Mouse (Mus musculus): Measurements from ENCODE around the gene Cers3.

Cers3 gene

DNA sequence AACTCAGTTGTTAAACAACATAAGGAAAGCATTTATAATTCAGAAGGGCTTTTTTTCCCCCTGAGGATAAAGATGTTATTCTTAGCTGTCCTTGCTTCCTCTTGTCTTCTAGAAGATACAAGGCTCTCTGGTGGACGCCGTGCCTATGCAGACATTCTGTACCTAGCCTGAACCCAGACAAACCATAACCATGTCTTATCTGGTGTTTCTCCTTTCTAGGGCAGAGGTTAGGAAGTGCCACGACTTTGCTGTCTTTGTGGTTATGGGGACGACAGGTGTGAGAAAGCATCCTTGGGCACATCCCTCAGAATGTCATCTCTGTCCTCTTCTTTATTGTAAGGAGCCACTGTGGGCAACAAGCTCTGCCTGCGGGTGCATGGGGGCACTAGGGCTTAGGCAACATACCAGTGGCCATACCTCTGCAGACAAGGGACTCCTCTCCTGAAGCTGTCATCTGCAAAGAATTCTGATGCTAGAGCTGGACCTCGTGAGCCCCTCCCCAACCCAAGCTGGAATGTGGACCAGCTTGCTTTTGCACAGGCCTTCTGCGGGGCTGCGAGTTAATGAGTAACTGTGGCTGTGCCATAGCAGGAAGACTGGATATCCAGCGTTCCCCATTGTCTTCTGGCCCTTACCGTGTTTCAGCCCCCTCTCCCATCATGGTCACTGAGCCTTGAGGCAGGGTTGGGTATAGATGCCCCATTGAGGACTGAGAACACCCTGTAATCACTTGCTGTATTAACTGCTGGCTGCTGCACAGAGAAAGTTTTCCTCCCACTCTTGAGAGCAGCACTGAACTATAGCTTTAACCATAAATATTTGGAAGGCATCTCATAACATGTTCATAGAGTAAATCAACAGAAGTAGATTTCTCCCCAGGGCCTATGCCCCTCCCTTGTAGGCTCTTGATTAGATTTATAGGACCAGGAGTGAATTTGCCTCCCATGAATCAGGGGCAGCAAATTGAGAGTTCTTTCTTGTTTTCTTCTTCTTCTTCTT lies 36.9 kb downstream of the Cers3 start:
- DNase-seq (ENCODE audit: low spot score), result peak; percentile 17

DNA sequence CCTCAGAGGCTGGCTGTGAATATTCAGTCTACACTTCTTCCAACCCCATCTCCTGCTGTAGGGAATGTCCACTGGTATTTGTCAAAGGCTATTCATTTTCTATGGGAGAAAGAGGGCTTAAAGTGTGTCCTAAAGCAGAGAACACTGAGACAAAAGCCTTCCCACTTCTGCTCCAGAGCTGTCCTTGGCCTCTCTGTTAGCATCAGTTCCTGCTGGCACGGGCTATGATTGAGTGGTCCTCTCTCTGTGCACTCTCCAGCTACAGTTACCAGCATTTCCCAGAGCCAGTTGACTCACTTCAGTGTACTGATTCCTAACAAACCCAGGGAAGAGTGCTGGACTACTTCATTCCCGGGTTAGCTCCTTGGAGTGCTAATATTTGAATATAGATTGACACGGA lies 43.2 kb downstream of the Cers3 start:
- DNase-seq (ENCODE audit: low spot score), result no peak

DNA sequence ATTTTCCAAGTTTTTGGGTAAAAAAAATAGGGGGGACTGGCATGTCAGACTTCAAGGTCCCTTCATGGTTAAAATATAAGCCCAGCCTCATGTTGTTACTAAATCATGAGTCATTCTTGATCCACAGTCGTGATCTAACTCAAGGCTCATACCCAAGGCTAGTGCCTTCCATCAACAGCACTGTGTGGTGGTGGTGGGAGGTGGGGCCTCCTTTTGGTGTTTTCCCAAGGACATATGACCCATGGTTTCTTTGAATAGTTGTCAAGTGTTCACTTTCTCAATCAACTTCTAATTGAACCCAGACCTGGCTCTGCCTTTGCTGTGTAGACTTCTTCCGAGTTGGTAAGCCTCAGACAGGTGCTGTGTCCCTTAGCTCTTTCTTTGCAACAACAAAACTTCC lies 44.5 kb downstream of the Cers3 start:
- no peak for DNase-seq (ENCODE audit: low spot score)

DNA sequence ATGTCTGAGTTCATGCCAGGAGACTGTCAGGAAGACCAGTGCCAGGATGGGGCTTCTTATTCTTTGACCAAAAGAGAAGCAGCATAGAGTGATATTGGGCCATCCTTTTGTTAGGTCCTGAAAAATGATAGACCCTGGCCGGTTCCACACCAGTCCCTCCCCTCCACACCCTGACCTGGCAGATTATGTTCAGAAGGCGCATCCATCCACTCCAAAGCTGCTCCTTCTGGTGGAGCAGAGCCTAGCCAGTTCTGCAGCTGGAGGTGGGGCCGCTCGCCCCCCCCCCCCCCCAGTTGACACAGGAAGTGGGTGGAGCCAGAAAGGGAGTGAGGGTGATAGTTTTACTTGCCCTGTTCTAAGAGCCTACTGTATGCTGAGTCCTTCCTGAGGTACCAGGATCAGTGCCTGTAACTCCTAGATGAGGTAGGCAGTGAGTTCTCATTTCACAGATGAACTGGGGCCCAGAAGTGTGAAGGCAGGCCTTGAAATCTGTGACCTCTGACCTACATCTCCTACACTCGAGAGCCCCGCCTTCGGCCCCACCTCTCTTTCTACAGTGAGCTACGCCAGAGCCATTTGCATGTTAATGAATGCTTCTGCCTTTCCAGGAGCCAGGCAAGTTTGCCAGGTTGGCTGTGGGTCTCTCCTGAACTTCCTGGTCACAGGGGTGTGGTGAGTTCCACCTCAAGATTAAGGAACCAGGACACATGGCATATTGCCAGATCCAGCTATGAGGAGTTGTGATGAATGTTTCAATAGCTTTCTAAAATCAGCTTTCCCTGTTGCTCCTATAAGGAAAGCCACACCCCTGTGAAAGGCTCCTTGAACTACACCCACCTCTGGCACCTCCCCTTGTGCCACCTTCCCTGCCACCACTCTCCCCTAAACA lies 46.8 kb downstream of the Cers3 start:
- DNase-seq (ENCODE audit: low spot score), result no peak

DNA sequence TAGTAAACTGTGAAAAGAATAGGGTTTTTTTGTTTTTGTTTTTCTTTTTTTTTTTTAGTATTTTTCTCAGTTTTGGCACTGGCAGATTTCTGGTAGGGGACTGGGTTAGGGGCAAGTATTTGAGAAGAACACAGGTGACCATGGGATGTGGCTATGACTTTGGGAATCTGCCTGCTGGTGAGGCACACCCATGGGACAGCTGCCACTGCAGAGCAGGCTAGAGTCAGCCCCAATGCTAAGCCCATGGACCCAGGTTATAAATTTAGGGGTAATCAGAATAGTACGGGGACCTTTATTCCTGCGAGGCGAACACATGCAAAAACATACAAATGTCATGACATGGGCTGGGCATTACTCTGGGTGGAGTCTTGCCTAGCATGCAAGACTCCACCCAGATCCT lies 47.7 kb downstream of the Cers3 start:
- DNase-seq (ENCODE audit: low spot score), result no peak

DNA sequence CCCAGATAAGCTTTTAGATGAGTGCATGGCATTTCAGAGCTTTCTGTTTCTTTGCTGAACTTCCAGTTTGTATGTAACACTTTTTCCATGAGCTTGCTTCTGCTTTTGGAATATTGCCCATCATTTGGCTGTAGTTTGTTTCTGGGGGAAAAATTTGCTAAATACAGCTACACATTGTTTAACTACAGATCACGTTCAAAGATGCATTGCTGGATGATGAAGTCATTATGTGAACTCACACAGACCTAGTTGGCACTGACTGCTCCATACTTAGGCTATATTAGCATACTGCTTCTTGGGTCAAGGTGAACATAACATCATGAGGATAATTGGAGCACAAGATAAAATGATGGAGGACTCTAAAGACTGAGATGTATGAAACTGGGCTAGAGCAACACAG lies 53.6 kb downstream of the Cers3 start:
- no peak for DNase-seq (ENCODE audit: low spot score)

DNA sequence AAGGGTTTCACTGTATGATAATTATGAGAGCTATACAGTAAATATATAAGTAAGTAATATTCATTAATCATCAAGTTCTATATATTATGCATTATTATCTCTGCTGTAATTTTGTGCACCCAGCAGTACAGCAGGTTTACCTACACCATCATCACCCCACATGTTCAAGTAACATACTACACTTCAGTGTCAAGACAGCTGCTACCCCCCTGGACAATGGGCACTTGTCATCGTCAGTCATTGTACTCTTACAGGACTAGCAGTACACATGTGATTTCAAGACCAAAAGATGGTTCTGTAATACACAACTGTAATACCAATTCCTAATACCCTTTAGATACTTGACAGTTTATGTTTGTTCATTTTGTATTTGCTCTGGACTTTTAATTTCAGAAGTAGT lies 54.0 kb downstream of the Cers3 start:
- DNase-seq (ENCODE audit: low spot score), result no peak

DNA sequence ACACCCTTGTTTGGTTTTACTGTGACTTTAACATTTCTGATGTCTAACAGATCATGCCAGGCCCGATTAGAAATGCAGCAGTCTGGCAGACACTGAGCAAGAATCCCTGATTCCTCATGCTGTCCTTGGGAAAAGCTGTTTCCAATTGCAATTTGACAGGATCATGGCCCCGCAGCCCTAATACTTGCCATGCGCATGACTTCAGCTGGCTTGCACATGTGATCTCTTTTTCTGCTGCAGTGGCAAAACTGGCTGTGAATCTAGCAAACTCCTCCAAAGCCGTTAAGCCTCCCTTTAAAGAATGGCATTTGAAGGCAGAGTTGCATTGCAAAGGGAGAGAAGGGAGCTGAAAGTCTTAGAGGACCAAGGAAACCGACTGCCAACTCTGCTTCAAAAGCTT lies 55.5 kb downstream of the Cers3 start:
- DNase-seq (ENCODE audit: low spot score), result no peak

DNA sequence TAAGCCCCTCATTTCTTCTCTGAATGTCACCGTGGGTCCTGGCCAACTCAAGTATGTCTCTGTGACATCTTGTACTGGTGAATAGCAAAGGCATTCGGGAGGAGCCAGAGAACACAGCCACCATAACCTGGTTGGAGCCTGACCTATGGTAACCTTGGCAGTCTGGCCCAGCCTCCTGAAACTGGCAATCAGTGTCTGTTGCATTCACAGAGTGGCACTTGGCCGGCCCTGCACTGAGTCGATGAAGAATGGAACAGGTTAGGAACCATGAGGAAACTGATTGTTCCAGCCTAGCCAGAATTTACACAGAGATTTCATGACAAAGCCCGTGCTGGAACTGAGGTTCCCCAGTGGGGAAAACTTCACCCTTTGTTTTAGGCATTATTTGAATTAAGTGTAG lies 57.5 kb downstream of the Cers3 start:
- DNase-seq (ENCODE audit: low spot score), result no peak

DNA sequence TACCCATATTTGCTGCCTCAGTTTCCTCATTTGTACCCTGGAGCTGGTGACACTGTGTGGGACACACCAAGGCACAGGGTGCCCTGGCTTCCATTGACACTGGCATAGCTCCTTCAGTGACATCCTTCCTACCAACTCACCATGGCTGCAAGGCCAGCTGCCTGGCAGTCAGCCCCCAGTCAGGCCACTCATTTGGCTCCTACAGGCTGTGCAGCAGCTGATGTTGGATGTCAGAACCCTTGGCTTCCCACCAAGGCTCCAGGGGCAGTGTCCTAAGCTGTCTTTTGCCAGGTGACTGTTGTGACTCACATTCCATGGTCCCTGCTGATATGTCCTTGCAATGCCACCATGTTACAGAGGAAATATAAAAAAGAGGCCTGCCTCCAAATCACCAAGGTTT lies 58.5 kb downstream of the Cers3 start:
- DNase-seq (ENCODE audit: low spot score), result no peak

DNA sequence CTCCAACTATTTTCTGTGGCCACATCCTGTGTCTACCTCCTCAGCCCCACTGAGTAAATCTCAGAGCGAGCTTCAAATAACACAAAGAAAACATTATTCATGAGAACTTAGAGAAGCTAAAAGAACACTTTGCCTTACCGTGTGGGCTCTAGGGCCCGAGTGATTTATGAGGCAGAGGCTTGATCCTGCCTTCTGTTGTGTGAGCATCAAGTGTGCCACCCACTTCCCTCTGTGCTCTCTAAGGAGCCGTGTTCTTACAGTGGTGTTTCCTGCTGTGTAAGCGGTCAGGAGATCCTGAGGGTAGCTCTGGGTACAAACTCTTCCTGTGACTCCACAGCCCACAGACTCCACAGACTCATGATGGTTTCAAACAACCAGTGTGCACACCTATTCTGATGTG lies 60.5 kb downstream of the Cers3 start:
- DNase-seq (ENCODE audit: low spot score), result no peak

DNA sequence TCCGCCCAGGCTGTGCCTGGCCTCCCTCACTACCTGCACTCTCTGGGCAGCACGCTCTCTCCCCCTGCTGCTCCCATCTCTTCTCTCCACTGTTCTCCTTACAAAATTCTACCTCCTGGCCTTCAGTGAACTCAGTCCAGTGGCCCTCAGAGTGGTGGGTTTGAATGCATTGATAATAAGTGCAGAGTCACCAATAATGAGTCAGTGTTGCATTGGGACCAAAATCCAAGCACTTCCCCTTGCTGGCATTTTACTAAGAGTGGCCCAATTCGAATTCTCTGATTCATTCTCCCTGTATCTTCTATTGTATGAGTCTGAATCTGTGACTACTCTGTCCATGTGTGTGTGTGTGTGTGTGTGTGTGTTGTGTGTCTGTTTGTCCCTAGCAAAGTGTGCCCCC lies 63.5 kb downstream of the Cers3 start:
- no peak for DNase-seq (ENCODE audit: low spot score)

DNA sequence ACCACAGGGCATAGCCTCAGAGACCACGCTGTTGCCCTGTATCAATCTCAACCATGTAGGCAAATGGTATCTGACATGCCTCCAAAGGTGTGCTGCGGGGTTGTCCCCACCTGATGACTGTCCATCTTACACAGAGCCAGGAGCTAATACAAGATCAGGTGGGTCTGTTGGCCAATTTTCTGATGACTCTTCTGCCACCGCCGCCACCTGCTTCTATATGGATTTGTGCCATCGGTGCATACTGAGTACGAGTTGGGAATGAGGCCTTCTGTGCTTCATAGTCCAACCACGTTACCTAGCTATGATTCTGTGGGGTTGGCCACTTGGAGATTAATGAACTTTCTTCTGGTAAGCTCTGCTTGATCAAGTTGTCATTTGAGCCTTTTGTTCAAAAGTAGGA lies 67.1 kb downstream of the Cers3 start:
- DNase-seq (ENCODE audit: low spot score), result no peak

DNA sequence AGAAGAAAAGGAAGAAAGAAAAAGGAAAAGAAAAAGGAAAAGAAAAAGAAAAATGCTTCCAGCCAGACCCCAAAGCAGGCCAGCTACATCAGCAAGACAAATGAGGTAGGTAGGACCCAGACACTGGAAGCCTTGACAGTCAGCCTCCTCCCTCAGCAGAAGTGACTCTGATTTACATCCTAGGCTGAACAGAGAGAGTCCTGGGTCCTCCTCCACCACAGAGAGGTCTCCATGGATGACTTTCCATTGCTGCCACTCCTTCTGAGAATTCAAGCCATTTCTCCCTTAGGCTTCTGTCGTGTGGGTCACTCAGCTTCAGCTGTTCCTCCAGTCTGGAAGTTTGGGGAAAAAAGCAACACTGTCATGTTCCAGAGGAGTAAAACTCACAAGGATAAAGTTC lies 68.0 kb downstream of the Cers3 start:
- DNase-seq (ENCODE audit: low spot score), result no peak

DNA sequence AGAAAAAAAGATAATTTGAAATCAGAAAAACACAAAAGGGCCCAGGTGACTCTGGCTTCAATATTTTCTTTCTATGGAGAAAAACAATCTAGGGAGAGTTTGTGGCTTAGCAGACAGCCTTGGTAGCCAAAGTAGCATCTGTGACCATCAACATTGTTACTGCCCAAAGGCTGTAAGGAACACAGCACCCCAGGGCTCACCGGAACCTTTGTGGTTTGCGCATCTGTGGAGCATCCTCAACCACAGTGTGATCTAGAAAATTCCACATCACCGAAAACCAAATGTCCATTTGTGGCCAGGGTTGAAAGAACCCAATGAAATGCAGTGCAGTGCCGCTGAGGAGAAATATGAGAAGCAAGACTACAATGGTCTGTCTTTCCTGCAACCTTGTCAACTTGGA lies 69.0 kb downstream of the Cers3 start:
- no peak for DNase-seq (ENCODE audit: low spot score)

DNA sequence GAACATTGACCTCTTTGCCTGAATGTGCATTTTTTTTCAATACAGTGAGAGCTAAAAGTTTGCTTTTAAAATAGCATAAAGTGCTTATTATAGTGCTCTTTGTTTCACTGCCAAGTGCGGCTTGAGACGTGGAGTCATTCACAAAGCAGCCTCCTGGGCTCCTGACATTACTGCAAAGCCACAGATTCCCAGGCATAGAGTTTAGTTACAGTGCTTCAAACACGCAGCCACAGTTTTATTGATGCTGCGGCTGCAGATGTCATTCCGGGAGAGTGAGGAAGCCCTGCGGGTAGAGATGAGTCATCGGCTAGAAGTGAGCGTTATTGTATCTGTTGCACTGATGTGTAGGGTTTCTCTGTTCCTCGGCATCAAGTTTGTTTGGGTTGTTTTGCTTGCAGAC lies 69.4 kb downstream of the Cers3 start:
- DNase-seq (ENCODE audit: low spot score), result no peak

DNA sequence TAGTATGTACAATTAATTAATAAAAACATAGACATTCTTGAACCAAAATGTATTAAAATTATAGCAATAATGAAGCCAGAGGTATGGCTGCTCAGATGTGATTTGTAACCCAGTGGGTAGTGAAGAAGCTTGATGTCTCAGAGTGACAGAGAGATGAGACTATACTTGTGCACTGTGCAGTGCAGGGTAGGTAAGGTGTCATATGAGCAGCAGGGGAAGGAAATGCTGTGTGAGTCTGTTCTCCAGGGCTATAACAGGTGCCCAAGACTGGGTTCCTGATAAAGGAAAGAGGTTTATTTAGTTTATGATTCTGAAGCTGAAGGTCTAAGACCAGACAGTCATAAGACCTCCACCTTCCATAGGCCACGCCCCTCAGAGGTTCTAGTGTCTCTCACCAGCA lies 69.9 kb downstream of the Cers3 start:
- no peak for DNase-seq (ENCODE audit: low spot score)

DNA sequence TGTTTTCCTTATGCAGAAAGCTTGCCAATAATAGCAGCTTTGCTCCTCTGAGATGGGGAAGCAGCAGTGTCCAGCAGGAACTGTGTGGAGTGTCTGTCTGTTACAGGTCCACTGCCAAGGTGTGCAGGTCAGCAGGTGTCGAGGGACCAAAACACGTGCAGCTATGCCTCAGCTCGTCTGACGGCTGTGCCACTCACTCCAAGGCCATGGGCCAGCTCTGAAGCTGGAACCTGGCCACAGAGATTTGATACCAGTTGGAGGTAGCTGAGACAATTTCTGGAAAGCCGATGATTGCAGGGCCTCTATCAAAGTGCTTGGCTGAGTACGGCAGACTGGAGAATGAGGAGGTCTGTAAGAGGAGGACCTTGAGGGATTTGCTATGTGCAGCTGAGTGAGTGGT lies 72.2 kb downstream of the Cers3 start:
- no peak for DNase-seq (ENCODE audit: low spot score)

DNA sequence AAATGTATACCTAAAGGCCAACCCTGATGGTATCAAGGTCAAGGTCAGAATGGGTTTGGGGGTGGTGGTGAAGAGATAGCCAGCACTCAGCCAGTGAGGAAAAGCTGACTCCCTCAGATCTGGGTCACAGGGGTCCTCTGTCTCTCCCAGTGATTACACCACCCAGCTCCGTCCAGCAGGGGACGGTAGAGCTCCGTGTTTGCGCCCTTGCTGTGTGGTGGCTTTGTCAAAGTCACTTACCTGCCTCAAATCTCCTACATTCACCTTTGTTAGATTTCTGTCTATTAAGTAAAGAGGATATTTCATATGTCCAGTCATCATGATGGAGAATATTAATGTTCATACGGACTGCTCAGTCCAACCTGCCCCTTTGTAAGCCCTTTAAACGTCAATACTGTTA lies 76.7 kb downstream of the Cers3 start:
- no peak for DNase-seq (ENCODE audit: low spot score)

DNA sequence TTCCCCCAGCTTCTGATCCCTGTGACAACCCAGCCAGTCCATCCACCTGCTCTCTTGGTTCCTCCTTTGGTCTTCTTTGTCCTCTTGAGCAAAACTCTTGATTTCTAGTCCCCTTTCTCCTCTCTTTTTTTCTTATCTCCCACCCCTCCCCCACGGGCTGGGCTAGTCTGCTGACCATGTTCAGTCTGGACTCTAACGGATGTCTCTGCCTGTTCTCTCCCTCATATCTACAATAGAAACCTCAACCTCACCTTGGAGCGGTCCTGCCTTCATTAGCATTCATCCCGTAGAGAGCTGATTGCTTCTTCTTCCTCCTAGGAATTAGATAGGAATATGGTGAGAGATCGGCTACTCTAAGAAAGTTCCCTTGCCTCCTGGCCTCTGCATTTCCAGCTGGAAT lies 87.5 kb downstream of the Cers3 start:
- no peak for DNase-seq (ENCODE audit: low spot score)

DNA sequence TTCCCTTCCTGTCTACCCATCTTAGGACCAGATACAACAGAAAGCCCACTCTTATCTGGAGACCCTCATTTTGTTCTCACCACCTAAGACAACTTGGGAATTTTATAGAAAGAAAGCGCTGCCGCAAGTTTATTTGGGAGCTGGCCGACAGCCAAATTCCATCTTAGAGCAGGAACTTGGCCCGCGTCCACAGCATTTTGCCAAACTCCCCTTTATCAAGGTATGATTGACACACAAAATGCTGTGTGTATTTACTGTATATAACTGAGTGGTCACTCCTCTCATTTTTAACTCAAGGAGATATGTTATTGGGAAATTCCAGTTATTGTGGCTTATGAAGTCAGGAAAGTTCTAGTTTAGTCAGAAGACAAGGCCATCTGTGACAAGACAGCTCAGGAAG lies 88.0 kb downstream of the Cers3 start:
- DNase-seq (ENCODE audit: low spot score), result no peak

DNA sequence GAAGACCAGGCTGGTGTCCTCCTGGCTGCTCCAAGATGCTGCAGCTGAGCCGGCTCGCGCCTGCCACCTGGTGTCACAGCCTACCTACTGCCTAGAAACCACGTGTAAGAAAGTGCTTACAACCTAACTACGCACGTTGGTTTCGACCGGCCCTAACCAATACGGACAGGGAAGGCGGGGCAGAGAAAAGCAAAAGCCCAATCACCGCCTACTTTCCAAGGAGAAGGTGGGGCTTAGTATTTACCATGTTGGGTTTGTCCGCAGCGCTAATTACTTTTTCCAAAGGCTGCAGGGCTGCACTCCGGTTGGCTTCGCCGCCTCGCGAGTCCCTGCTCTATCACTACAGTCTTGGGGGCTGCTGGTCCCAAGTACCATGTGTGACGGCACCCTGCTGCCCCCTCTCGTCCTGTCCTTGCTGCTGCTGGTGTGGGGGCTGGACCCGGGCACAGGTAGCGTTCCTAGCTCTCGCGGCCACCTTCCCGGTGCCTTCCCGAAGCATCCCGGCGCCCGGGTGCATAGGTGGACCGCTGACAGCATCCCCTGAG lies 96.2 kb downstream of the Cers3 start, which contains the start of gene Adamts17:
Gene Adamts17, plus strand, starts transcription at position 273 of the 545 bp plus-strand sequence.
- peak; percentile 71 for DNase-seq (ENCODE audit: low spot score)
